Mouse (Mus musculus): ENCODE measurements around the gene Nudt4.

GRCm38 (mm10) chr10:95525037-95525675 is 38.8 kb downstream of the Nudt4 start:
- TF ChIP-seq CTCF (IDR thresholded peaks at IDR 0.05; ENCODE audit: borderline replicate concordance, control insufficient read depth, extremely low read depth, insufficient read depth, low read length, poor library complexity) = no peak
- no peak for TF ChIP-seq POLR2A (IDR thresholded peaks at IDR 0.05; ENCODE audit: control insufficient read depth, extremely low read depth, insufficient read depth, low read length, poor library complexity)

All from thymus, adult 2 months (tissue).